Mouse (Mus musculus): ENCODE measurements at regions not wholly inside any gene's neighbourhood (a gene's known extent, or its start where the extent isn't known, plus 50 kb on each side); places are given as distances from the start of the nearest gene placed in this dataset.
A peak's percentile ranks its signal among the peaks of the same experiment; 100 is the strongest.

- H3K9ac ChIP-seq (ENCODE audit: low read depth, low read length) = no peak overlapping the region
- WGBS = 88% methylated on average over 5 of the region's 5 CpGs
- no peak overlapping the region for H3K27ac ChIP-seq (replicated peaks; ENCODE audit: insufficient read depth, low read depth, low read length)
- no peak for TF ChIP-seq CTCF (IDR thresholded peaks at IDR 0.05; ENCODE audit: low read depth, low read length)
- TF ChIP-seq POLR2A (IDR thresholded peaks at IDR 0.05; ENCODE audit: extremely low read depth, insufficient read depth, low read length) = no peak
- H3K4me3 ChIP-seq (ENCODE audit: insufficient read depth, low read depth, low read length) = no peak overlapping the region
- H3K79me2 ChIP-seq (ENCODE audit: control insufficient read depth, insufficient read depth, low read length) = no peaks in the 10 kb centered on the region
- no peak for DNase-seq (ENCODE audit: extremely low read depth, low read depth, low spot score)
- H3K36me3 ChIP-seq (ENCODE audit: control insufficient read depth, insufficient read depth, low read length) = no peaks in the 10 kb centered on the region
- H3K27me3 ChIP-seq (ENCODE audit: control insufficient read depth, insufficient read depth, low read length) = 0 out of 2 replicates have a peak, but pooled peaks cover 2% of the 10 kb centered on the region
- no peaks in the 10 kb centered on the region for H3K4me1 ChIP-seq (ENCODE audit: control insufficient read depth, insufficient read depth, low read length)
Observed at GRCm38 (mm10) chr3:130860315-130860714, 130.1 kb upstream of the Rpl34 start.

GRCm38 (mm10) chr3:130853866-130854265 is 123.7 kb upstream of the Rpl34 start:
- no peaks in the 10 kb centered on the region for H3K27me3 ChIP-seq (ENCODE audit: control insufficient read depth, insufficient read depth, low read length)
- DNase-seq (ENCODE audit: extremely low read depth, low read depth, low spot score) = peak; percentile 64

DNA sequence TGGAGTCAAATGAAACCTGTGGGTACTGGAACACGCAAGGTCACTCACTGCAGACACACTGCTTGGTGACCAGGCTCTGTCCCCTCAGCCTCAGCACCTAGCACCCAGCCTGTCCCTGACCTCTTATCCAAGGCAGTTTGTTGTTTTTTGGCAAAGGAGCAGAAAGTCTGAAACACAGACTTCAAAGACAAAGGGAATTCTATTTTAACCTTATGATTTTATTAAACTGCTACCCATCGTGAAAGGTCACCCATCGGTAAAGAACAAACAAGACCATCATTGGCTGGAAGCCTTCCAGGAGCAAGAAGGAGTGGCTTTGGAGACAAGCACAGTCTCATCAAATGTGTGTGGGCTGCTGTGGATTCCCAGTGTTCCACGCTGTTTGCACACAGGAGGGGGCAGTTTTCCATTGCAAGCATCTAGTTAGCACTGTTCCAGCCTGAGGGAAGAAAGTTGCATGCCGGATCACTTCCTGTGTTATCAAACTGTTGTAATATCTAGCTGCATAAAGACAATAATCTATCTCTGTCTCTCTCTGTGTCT is 120.6 kb upstream of the Rpl34 start:
- Histone ChIP-seq H3K27me3 (ENCODE audit: control insufficient read depth, insufficient read depth, low read length) (no peaks in the 10 kb centered on the region), H3K79me2 (ENCODE audit: control insufficient read depth, insufficient read depth, low read length) (no peaks in the 10 kb centered on the region), H3K36me3 (ENCODE audit: control insufficient read depth, insufficient read depth, low read length) (no peaks in the 10 kb centered on the region), H3K4me1 (ENCODE audit: control insufficient read depth, insufficient read depth, low read length) (no peaks in the 10 kb centered on the region), H3K27ac (replicated peaks; ENCODE audit: insufficient read depth, low read depth, low read length) (no peak overlapping the region), H3K9ac (ENCODE audit: low read depth, low read length) (no peak overlapping the region), H3K4me3 (ENCODE audit: insufficient read depth, low read depth, low read length) (no peak overlapping the region)
- DNase-seq (ENCODE audit: extremely low read depth, low read depth, low spot score) = no peak
- 50% methylated on average over 5 of the region's 5 CpGs for WGBS
- TF ChIP-seq POLR2A (IDR thresholded peaks at IDR 0.05; ENCODE audit: extremely low read depth, insufficient read depth, low read length) = no peak
- TF ChIP-seq CTCF (IDR thresholded peaks at IDR 0.05; ENCODE audit: low read depth, low read length) = no peak

More at GRCm38 (mm10) chr3:130853866-130854265, 123.7 kb upstream of the Rpl34 start:
- H3K27ac ChIP-seq (replicated peaks; ENCODE audit: insufficient read depth, low read depth, low read length) = no peak overlapping the region
- no peak for TF ChIP-seq CTCF (IDR thresholded peaks at IDR 0.05; ENCODE audit: low read depth, low read length)
- no peak overlapping the region for H3K9ac ChIP-seq (ENCODE audit: low read depth, low read length)
- WGBS = 39% methylated on average over 9 of the region's 9 CpGs
- no peaks in the 10 kb centered on the region for H3K36me3 ChIP-seq (ENCODE audit: control insufficient read depth, insufficient read depth, low read length)
- no peak overlapping the region for H3K4me3 ChIP-seq (ENCODE audit: insufficient read depth, low read depth, low read length)
- H3K79me2 ChIP-seq (ENCODE audit: control insufficient read depth, insufficient read depth, low read length) = no peaks in the 10 kb centered on the region
- H3K4me1 ChIP-seq (ENCODE audit: control insufficient read depth, insufficient read depth, low read length) = no peaks in the 10 kb centered on the region

DNA sequence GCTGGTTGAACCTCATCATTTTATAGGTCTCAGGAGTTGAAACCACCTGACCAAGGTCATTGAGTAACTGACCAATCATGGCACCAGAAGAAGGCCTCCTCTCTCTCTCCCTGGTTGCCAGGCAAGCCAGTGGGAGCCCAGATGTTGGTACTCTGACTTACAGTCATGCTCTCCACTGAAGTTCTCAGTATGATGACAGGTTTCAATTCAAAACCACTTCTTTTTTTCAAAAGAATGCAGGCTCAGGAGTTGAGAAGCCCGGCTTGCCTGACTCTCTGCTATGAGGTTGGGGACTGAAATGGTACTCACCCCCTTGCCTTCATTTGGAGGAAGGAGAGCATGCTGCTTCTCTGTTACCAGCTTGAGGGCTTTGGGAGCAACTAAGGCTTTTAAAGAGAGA is 111.6 kb upstream of the Rpl34 start:
- 76% methylated on average over 1 of the region's 1 CpGs for WGBS
- no peak for TF ChIP-seq CTCF (IDR thresholded peaks at IDR 0.05; ENCODE audit: low read depth, low read length)
- no peak for TF ChIP-seq POLR2A (IDR thresholded peaks at IDR 0.05; ENCODE audit: extremely low read depth, insufficient read depth, low read length)

DNA sequence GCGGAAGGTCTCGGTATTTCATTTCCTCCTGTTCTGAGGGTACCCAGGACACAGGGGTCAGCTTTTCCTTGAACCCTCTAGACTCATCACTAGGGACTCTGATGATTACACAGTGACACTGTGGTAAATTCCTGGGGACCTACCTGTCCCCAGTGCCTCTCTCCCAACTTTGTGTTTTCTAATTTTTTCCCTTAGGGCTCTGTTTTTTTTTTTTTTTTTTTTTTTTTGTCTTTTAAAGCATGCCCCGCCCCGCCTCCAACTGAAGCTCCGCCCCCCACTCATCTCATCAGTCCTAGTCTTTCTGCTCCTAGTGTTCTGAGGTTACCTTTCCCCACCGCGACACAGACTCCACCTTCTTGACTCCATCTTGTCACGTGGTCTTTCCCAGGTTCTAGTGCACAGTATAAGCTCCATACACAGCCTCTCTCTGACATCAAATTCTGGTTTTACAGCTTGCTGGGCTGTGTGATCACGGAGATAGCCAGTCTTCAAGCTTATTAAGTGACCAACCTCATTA is 109.8 kb upstream of the Rpl34 start:
- H3K4me3 ChIP-seq (ENCODE audit: insufficient read depth, low read depth, low read length) = no peak overlapping the region
- TF ChIP-seq CTCF (IDR thresholded peaks at IDR 0.05; ENCODE audit: low read depth, low read length) (no peak), POLR2A (IDR thresholded peaks at IDR 0.05; ENCODE audit: extremely low read depth, insufficient read depth, low read length) (no peak)
- H3K9ac ChIP-seq (ENCODE audit: low read depth, low read length) = no peak overlapping the region
- no peak overlapping the region for H3K27ac ChIP-seq (replicated peaks; ENCODE audit: insufficient read depth, low read depth, low read length)
- WGBS = 86% methylated on average over 8 of the region's 9 CpGs
- H3K4me1 ChIP-seq (ENCODE audit: control insufficient read depth, insufficient read depth, low read length) = no peaks in the 10 kb centered on the region
- H3K27me3 ChIP-seq (ENCODE audit: control insufficient read depth, insufficient read depth, low read length) = no peaks in the 10 kb centered on the region
- H3K79me2 ChIP-seq (ENCODE audit: control insufficient read depth, insufficient read depth, low read length) = no peaks in the 10 kb centered on the region
- no peaks in the 10 kb centered on the region for H3K36me3 ChIP-seq (ENCODE audit: control insufficient read depth, insufficient read depth, low read length)
- DNase-seq (ENCODE audit: extremely low read depth, low read depth, low spot score) = no peak

More for the DNA sequence above, 111.6 kb upstream of the Rpl34 start:
- Histone ChIP-seq H3K79me2 (ENCODE audit: control insufficient read depth, insufficient read depth, low read length) (no peaks in the 10 kb centered on the region), H3K27ac (replicated peaks; ENCODE audit: insufficient read depth, low read depth, low read length) (no peak overlapping the region), H3K4me1 (ENCODE audit: control insufficient read depth, insufficient read depth, low read length) (no peaks in the 10 kb centered on the region), H3K9ac (ENCODE audit: low read depth, low read length) (no peak overlapping the region), H3K4me3 (ENCODE audit: insufficient read depth, low read depth, low read length) (no peak overlapping the region), H3K36me3 (ENCODE audit: control insufficient read depth, insufficient read depth, low read length) (no peaks in the 10 kb centered on the region), H3K27me3 (ENCODE audit: control insufficient read depth, insufficient read depth, low read length) (no peaks in the 10 kb centered on the region)
- DNase-seq (ENCODE audit: extremely low read depth, low read depth, low spot score) = no peak

DNA sequence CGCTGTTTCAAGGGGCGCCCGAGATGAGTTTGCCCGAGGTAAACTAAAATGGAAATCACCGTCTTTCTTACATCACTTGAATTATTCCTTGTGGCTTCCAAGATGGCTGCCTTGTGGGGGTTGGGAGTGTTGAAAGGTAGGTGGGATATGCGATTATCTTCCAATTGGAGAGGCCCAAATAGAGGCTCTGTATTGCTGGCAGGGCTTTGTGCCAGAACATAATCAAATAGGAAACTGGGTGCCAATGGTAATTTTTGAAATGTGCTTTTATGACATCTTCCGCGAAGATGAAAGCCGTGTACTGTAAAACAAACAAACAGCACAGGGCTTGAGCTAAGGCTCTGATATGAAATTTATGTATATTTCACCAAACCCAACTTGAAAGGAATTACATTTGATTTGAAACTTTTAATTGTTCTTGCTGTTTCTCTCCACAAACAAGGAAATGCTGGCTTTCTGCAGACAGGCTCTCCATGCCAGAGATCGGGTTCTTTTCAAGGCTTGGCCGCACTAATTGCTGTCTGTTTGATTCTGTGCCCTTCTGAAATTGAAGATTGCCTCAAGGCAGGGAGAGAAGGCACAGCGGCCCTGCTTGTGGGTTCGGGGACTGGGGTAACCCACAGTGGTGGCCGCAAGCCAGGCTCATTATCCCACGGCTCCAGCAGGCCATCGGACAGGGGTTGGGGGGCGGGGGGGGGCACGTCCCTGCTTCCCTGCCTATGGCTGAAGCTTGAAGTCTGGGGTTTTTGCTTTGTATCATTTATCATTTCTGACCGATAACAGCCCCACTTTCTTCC is 108.6 kb upstream of the Rpl34 start:
- H3K27me3 ChIP-seq (ENCODE audit: control insufficient read depth, insufficient read depth, low read length) = no peaks in the 10 kb centered on the region
- no peak for TF ChIP-seq CTCF (IDR thresholded peaks at IDR 0.05; ENCODE audit: low read depth, low read length)
- TF ChIP-seq POLR2A (IDR thresholded peaks at IDR 0.05; ENCODE audit: extremely low read depth, insufficient read depth, low read length) = no peak
- H3K4me3 ChIP-seq (ENCODE audit: insufficient read depth, low read depth, low read length) = no peak overlapping the region
- no peaks in the 10 kb centered on the region for H3K79me2 ChIP-seq (ENCODE audit: control insufficient read depth, insufficient read depth, low read length)
- no peak overlapping the region for H3K9ac ChIP-seq (ENCODE audit: low read depth, low read length)
- no peaks in the 10 kb centered on the region for H3K36me3 ChIP-seq (ENCODE audit: control insufficient read depth, insufficient read depth, low read length)
- WGBS = 89% methylated on average over 19 of the region's 19 CpGs
- no peaks in the 10 kb centered on the region for H3K4me1 ChIP-seq (ENCODE audit: control insufficient read depth, insufficient read depth, low read length)
- DNase-seq (ENCODE audit: extremely low read depth, low read depth, low spot score) = no peak
- no peak overlapping the region for H3K27ac ChIP-seq (replicated peaks; ENCODE audit: insufficient read depth, low read depth, low read length)
